Mouse (Mus musculus) hindbrain, embryonic 11.5 days (tissue): ENCODE measurements around the gene Snhg11. TPM values are rescaled to one million over a fixed set of nuclear protein-coding genes. Genes with fewer than 3 reads are reported as not detected.
A peak's percentile ranks its signal among the peaks of the same experiment; 100 is the strongest.

ENCODE experiments used
- ATAC-seq: fragments of 200-750 bp; cut with Nextera tagmentation; 2 replicates; pipeline ENCODE4 v1.8.0; 2017; ENCODE audit warnings: mild to moderate bottlenecking, moderate TSS enrichment, moderate library complexity; ENCODE audit not compliant: low FRiP score
- DNase-seq: peaks from one replicate; pipeline ENCODE4 v3.0.0-alpha.2; 2015; ENCODE audit warnings: low spot score
- H3K27ac ChIP-seq: fragments of 300-500 bp; sonication (generic); 2 replicates; pipeline ENCODE4 v1.5.1; 2014; ENCODE audit warnings: mild to moderate bottlenecking, low read depth, low read length
- H3K27me3 ChIP-seq: fragments of 300-500 bp; sonication (generic); 2 replicates; pipeline ENCODE4 v1.6.1; 2014; ENCODE audit warnings: mild to moderate bottlenecking, low read length, moderate library complexity, mixed read lengths; ENCODE audit not compliant: control insufficient read depth, insufficient read depth
- H3K36me3 ChIP-seq: fragments of 300-500 bp; sonication (generic); 2 replicates; pipeline ENCODE4 v1.6.1; 2014; ENCODE audit warnings: mild to moderate bottlenecking, low read length, moderate library complexity, mixed read lengths; ENCODE audit not compliant: control insufficient read depth, insufficient read depth
- H3K4me1 ChIP-seq: fragments of 300-500 bp; sonication (generic); replicated peaks from 2 replicates; pipeline ENCODE4 v1.6.1; 2014; ENCODE audit warnings: low read length, mixed read lengths; ENCODE audit not compliant: control insufficient read depth, insufficient read depth
- H3K4me2 ChIP-seq: fragments of 300-500 bp; sonication (generic); replicated peaks from 2 replicates; pipeline ENCODE4 v1.6.1; 2014; ENCODE audit warnings: mild to moderate bottlenecking, low read depth, low read length
- H3K4me3 ChIP-seq: fragments of 300-500 bp; sonication (generic); 2 replicates; pipeline ENCODE4 v1.5.1; 2014; ENCODE audit warnings: low read depth, low read length
- H3K9ac ChIP-seq: fragments of 300-500 bp; sonication (generic); 2 replicates; pipeline ENCODE4 v1.6.1; 2014; ENCODE audit warnings: low read depth, low read length
- H3K9me3 ChIP-seq: fragments of 300-500 bp; sonication (generic); 2 replicates; pipeline ENCODE4 v1.6.1; 2016; ENCODE audit warnings: low read length; ENCODE audit not compliant: control insufficient read depth
- WGBS: fragments of 180-500 bp; shearing (Covaris S2); extraction: QIAGEN DNeasy Blood & Tissue Kit; methylation state at CpG from one replicate; pipeline ENCODE4 v1.1.7; 2014; 5-methylcytosine and 5-hydroxymethylcytosine counted together
- polyA plus RNA-seq: library from polyadenylated mRNA; unstranded; fragments of >200 nt; fragmentation: Nextera tagmentation; extraction: Ambion mirVana; gene quantifications from 2 replicates; pipeline ENCODE4 v1.2.1, GENCODE M21; 2014

Gene Snhg11
- polyA plus RNA-seq, 1 experiment from 2014 or later: 79.1 TPM

GRCm38 (mm10) chr2:158408997-158409594 is 33.7 kb downstream of the Snhg11 start:
- no peaks in the 10 kb centered on the region for H3K27me3 ChIP-seq
- H3K9me3 ChIP-seq: no peaks in the 10 kb centered on the region
- peak overlapping the region; percentile 33 for H3K4me2 ChIP-seq
- H3K4me3 ChIP-seq: peak overlapping the region; percentile 89
- H3K27ac ChIP-seq: no peak overlapping the region
- H3K4me1 ChIP-seq: no peaks in the 10 kb centered on the region
- no peaks in the 10 kb centered on the region for H3K36me3 ChIP-seq
- H3K9ac ChIP-seq: 0 out of 2 replicates have a peak overlapping the region, but pooled peaks have one; percentile 20
- WGBS: 28% methylated on average over 14 of the region's 14 CpGs
- ATAC-seq: no peak; the same call in 1 of the 2 replicates
- no peak for DNase-seq

- Histone ChIP-seq H3K36me3 (no peaks in the 10 kb centered on the region), H3K27ac (peak within 1 kb of the TSS; percentile 82), H3K27me3 (no peaks in the 10 kb centered on the region), H3K9me3 (no peaks in the 10 kb centered on the region), H3K9ac (peak within 1 kb of the TSS; percentile 83), H3K4me3 (peak within 1 kb of the TSS; percentile 89), H3K4me2 (peak within 1 kb of the TSS; percentile 85), H3K4me1 (no peaks in the 10 kb centered on the region)
- under 1% methylated on average over 45 of the region's 46 CpGs for WGBS
- ATAC-seq (peak; percentile 93), DNase-seq (peak; percentile 99)
Observed at GRCm38 (mm10) chr2:158409595-158410021, 34.2 kb downstream of the Snhg11 start, which contains the start of gene Ralgapb. Ralgapb (plus strand) TSS chr2:158409848.

GRCm38 (mm10) chr2:158410022-158411014 is 34.9 kb downstream of the Snhg11 start:
- no peaks in the 10 kb centered on the region for H3K36me3 ChIP-seq
- H3K27me3 ChIP-seq: no peaks in the 10 kb centered on the region
- DNase-seq (peak; percentile 54), ATAC-seq (peak; percentile 68)
- H3K4me2 ChIP-seq: peak overlapping the region; percentile 85
- peak overlapping the region; percentile 82 for H3K27ac ChIP-seq
- H3K9ac ChIP-seq: peak overlapping the region; percentile 83
- peak overlapping the region; percentile 89 for H3K4me3 ChIP-seq
- WGBS: 5% methylated on average over 44 of the region's 67 CpGs
- no peaks in the 10 kb centered on the region for H3K9me3 ChIP-seq
- no peaks in the 10 kb centered on the region for H3K4me1 ChIP-seq

GRCm38 (mm10) chr2:158413240-158413639 is 37.8 kb downstream of the Snhg11 start:
- DNase-seq (no peak), ATAC-seq (no peak)
- no peak overlapping the region for H3K4me2 ChIP-seq
- no peak overlapping the region for H3K27ac ChIP-seq
- H3K4me1 ChIP-seq: no peaks in the 10 kb centered on the region
- H3K9ac ChIP-seq: no peak overlapping the region
- no peaks in the 10 kb centered on the region for H3K36me3 ChIP-seq
- no peak overlapping the region for H3K4me3 ChIP-seq
- no peaks in the 10 kb centered on the region for H3K9me3 ChIP-seq
- no peaks in the 10 kb centered on the region for H3K27me3 ChIP-seq
- 92% methylated on average over 2 of the region's 2 CpGs for WGBS

- Histone ChIP-seq H3K27ac (no peak overlapping the region), H3K27me3 (no peaks in the 10 kb centered on the region), H3K4me2 (no peak overlapping the region), H3K36me3 (no peaks in the 10 kb centered on the region), H3K4me3 (no peak overlapping the region), H3K9me3 (no peaks in the 10 kb centered on the region), H3K9ac (no peak overlapping the region), H3K4me1 (no peaks in the 10 kb centered on the region)
- DNase-seq (no peak), ATAC-seq (no peak)
- WGBS: 86% methylated on average over 1 of the region's 1 CpGs
Observed at GRCm38 (mm10) chr2:158415826-158416225, 40.4 kb downstream of the Snhg11 start.

GRCm38 (mm10) chr2:158418663-158419062 is 43.2 kb downstream of the Snhg11 start:
- Histone ChIP-seq H3K36me3 (no peaks in the 10 kb centered on the region), H3K4me1 (no peaks in the 10 kb centered on the region), H3K27me3 (no peaks in the 10 kb centered on the region), H3K4me3 (no peak overlapping the region), H3K4me2 (no peak overlapping the region), H3K9me3 (no peaks in the 10 kb centered on the region), H3K27ac (no peak overlapping the region), H3K9ac (no peak overlapping the region)
- no peak for DNase-seq
- 83% methylated on average over 1 of the region's 1 CpGs for WGBS
- no peak for ATAC-seq

Other genes with a start within 250 kb of the Snhg11 start
- gene Tgm2, start 229.2 kb upstream of the Snhg11 start, polyA plus RNA-seq: 4.2 and 4.3 TPM in 2 replicates
- gene D630003M21Rik, start 146.4 kb upstream of the Snhg11 start, polyA plus RNA-seq: 1.9 and 2.3 TPM in 2 replicates
- not detected in 2 replicates for gene Bpi, start 117.5 kb upstream of the Snhg11 start, polyA plus RNA-seq
- gene Lbp, start 69.1 kb upstream of the Snhg11 start, polyA plus RNA-seq: 2.7 and 3.4 TPM in 2 replicates
- 25.6 and 32.4 TPM in 2 replicates for gene Ralgapb, start 34.2 kb downstream of the Snhg11 start, polyA plus RNA-seq
- not detected in 2 replicates for gene Adig, start 127.0 kb downstream of the Snhg11 start, polyA plus RNA-seq
- gene Arhgap40, start 137.2 kb downstream of the Snhg11 start, polyA plus RNA-seq: 0.37 and 0.54 TPM in 2 replicates
- gene Slc32a1, start 235.1 kb downstream of the Snhg11 start, polyA plus RNA-seq: 1.9 and 2.9 TPM in 2 replicates
- 13.7 and 16.7 TPM in 2 replicates for gene Actr5, start 249.2 kb downstream of the Snhg11 start, polyA plus RNA-seq